Mouse (Mus musculus) myocyte (in vitro differentiated cells): ENCODE data around the gene Kidins220.

ENCODE experiments used
- CEBPB ChIP-seq: IDR thresholded peaks from 2 replicates; pipeline ENCODE4 v1.6.1; 2011; ENCODE audit warnings: mild to moderate bottlenecking, moderate library complexity; ENCODE audit not compliant: poor library complexity, insufficient read depth, severe bottlenecking
- E2F4 ChIP-seq: IDR thresholded peaks from one replicate; pipeline ENCODE4 v1.6.1; 2011; ENCODE audit warnings: mild to moderate bottlenecking, control low read depth, moderate library complexity; ENCODE audit not compliant: insufficient read depth
- MAX ChIP-seq: IDR thresholded peaks from one replicate; pipeline ENCODE4 v1.6.1; 2011; ENCODE audit warnings: low read depth, mild to moderate bottlenecking, control low read depth
- MYOD1 ChIP-seq, 3 experiments: IDR thresholded peaks; one replicate each; pipeline ENCODE4 v1.6.1; 2011; ENCODE audit warnings: control low read depth in 2 of 3, low read depth in 2 of 3, mild to moderate bottlenecking in 2 of 3, moderate library complexity in 1 of 3; ENCODE audit not compliant: insufficient read length in 2 of 3, control insufficient read depth in 1 of 3
- MYOG ChIP-seq, 3 experiments: IDR thresholded peaks; one replicate each; pipeline ENCODE4 v1.6.1; 2011; ENCODE audit warnings: control low read depth in 2 of 3, low read depth in 2 of 3, mild to moderate bottlenecking in 2 of 3; ENCODE audit not compliant: insufficient read length in 2 of 3, control insufficient read depth in 1 of 3, insufficient read depth in 1 of 3
- POLR2A ChIP-seq: IDR thresholded peaks from one replicate; pipeline ENCODE4 v1.6.1; 2011; ENCODE audit warnings: low read depth, mild to moderate bottlenecking, control low read depth, moderate library complexity; ENCODE audit not compliant: insufficient read length
- POLR2AphosphoS2 ChIP-seq: IDR thresholded peaks from one replicate; pipeline ENCODE4 v1.6.1; 2011; ENCODE audit warnings: low read depth, control low read depth; ENCODE audit not compliant: insufficient read length
- REST ChIP-seq: IDR thresholded peaks from one replicate; pipeline ENCODE4 v1.6.1; 2011; ENCODE audit warnings: mild to moderate bottlenecking, control low read depth, moderate library complexity; ENCODE audit not compliant: insufficient read depth, insufficient read length
- SRF ChIP-seq: IDR thresholded peaks from one replicate; pipeline ENCODE4 v1.6.1; 2011; ENCODE audit warnings: low read depth; ENCODE audit not compliant: control insufficient read depth, insufficient read length
- TCF12 ChIP-seq: IDR thresholded peaks from one replicate; pipeline ENCODE4 v1.6.1; 2011; ENCODE audit warnings: mild to moderate bottlenecking, control low read depth; ENCODE audit not compliant: poor library complexity, insufficient read depth, severe bottlenecking
- TCF3 ChIP-seq: IDR thresholded peaks from one replicate; pipeline ENCODE4 v1.6.1; 2011; ENCODE audit warnings: low read depth, control low read depth; ENCODE audit not compliant: insufficient read length
- USF1 ChIP-seq: IDR thresholded peaks from one replicate; pipeline ENCODE4 v1.6.1; 2011; ENCODE audit warnings: low read depth, mild to moderate bottlenecking, control low read depth, moderate library complexity

- no peak for TF ChIP-seq POLR2A
- no peak for TF ChIP-seq USF1
- TF ChIP-seq E2F4 = no peak
- TF ChIP-seq MAX = no peak
- no peak for TF ChIP-seq SRF
- TF ChIP-seq TCF12 = no peak
- TF ChIP-seq POLR2AphosphoS2 = no peak
- no peak for TF ChIP-seq MYOD1 (IDR thresholded peaks at IDR 0.05; ENCODE audit: control insufficient read depth in 1 of 3, insufficient read length in 2 of 3, low read depth in 2 of 3)
- TF ChIP-seq MYOG (IDR thresholded peaks at IDR 0.05; ENCODE audit: control insufficient read depth in 1 of 3, insufficient read depth in 1 of 3, insufficient read length in 2 of 3, low read depth in 2 of 3) = no peak
- no peak for TF ChIP-seq REST
- TF ChIP-seq TCF3 = no peak
- no peak for TF ChIP-seq CEBPB
These were observed 8.7 kb upstream of the Kidins220 start for GRCm38 (mm10) chr12:24966046-24966445.
